Mouse (Mus musculus) kidney, embryonic 16.5 days (tissue): ENCODE measurements around the gene Spib. TPM values are rescaled to one million over a fixed set of nuclear protein-coding genes. Genes with fewer than 3 reads are reported as not detected.

Source experiments
- ATAC-seq: fragments of 200-750 bp; cut with Nextera tagmentation; 2 replicates; pipeline ENCODE4 v1.8.0; 2017; ENCODE audit warnings: moderate TSS enrichment; ENCODE audit not compliant: low FRiP score, low TSS enrichment
- H3K27ac ChIP-seq: fragments of 300-500 bp; sonication (generic); 2 replicates; pipeline ENCODE4 v1.5.1; 2014; ENCODE audit warnings: low read length
- H3K27me3 ChIP-seq: fragments of 300-500 bp; sonication (generic); 2 replicates; pipeline ENCODE4 v1.6.1; 2014; ENCODE audit warnings: low read length, control low read depth, mixed read lengths; ENCODE audit not compliant: insufficient read depth
- H3K36me3 ChIP-seq: fragments of 300-500 bp; sonication (generic); 2 replicates; pipeline ENCODE4 v1.6.1; 2014; ENCODE audit warnings: low read length, control low read depth, mixed read lengths; ENCODE audit not compliant: insufficient read depth
- H3K4me1 ChIP-seq: fragments of 300-500 bp; sonication (generic); 2 replicates; pipeline ENCODE4 v1.6.1; 2014; ENCODE audit warnings: low read length, control low read depth, mixed read lengths; ENCODE audit not compliant: insufficient read depth
- H3K4me2 ChIP-seq: fragments of 300-500 bp; sonication (generic); replicated peaks from 2 replicates; pipeline ENCODE4 v1.6.1; 2014; ENCODE audit warnings: low read depth, low read length
- H3K4me3 ChIP-seq: fragments of 300-500 bp; sonication (generic); 2 replicates; pipeline ENCODE4 v1.5.1; 2014; ENCODE audit warnings: mild to moderate bottlenecking, low read length
- H3K9ac ChIP-seq: fragments of 300-500 bp; sonication (generic); replicated peaks from 2 replicates; pipeline ENCODE4 v1.6.1; 2014; ENCODE audit warnings: low read length
- H3K9me3 ChIP-seq: fragments of 300-500 bp; sonication (generic); 2 replicates; pipeline ENCODE4 v1.6.1; 2016; ENCODE audit warnings: low read length, control low read depth
- WGBS: fragments of 180-500 bp; shearing (Covaris S2); extraction: QIAGEN DNeasy Blood & Tissue Kit; methylation state at CpG from one replicate; pipeline ENCODE4 v1.1.7; 2014; 5-methylcytosine and 5-hydroxymethylcytosine counted together
- polyA plus RNA-seq: library from polyadenylated mRNA; unstranded; fragments of >200 nt; fragmentation: Nextera tagmentation; extraction: Ambion mirVana; gene quantifications from 2 replicates; pipeline ENCODE4 v1.2.1, GENCODE M21; 2015

The Spib gene
- polyA plus RNA-seq = 0.10 and 0.11 TPM in 2 replicates

- Histone ChIP-seq H3K4me1 (0 out of 2 replicates have a peak, but pooled peaks cover 4% of the 10 kb centered on the region), H3K9me3 (no peaks in the 10 kb centered on the region), H3K4me2 (no peak within 1 kb of the TSS), H3K27me3 (no peaks in the 10 kb centered on the region), H3K4me3 (no peak within 1 kb of the TSS), H3K36me3 (peaks cover 34% of the 10 kb centered on the region), H3K9ac (no peak within 1 kb of the TSS), H3K27ac (no peak within 1 kb of the TSS)
- no peak for ATAC-seq
- 85% methylated on average over 4 of the region's 4 CpGs for WGBS
These were observed at the start of gene Spib for GRCm38 (mm10) chr7:44531946-44532732. TSS of gene Spib (minus strand) at chr7:44532071.

- Histone ChIP-seq H3K9ac (no peak overlapping the region), H3K4me2 (no peak overlapping the region), H3K9me3 (0 out of 2 replicates have a peak, but pooled peaks cover 4% of the 10 kb centered on the region), H3K27me3 (peaks cover 28% of the 10 kb centered on the region), H3K4me3 (no peak overlapping the region), H3K36me3 (no peaks in the 10 kb centered on the region), H3K4me1 (no peaks in the 10 kb centered on the region), H3K27ac (no peak overlapping the region)
- 80% methylated on average over 6 of the region's 6 CpGs for WGBS
- ATAC-seq = no peak
These were observed 49.8 kb upstream of the Spib start for GRCm38 (mm10) chr7:44581637-44582036.

GRCm38 (mm10) chr7:44576333-44576844 is 44.5 kb upstream of the Spib start:
- Histone ChIP-seq H3K4me2 (no peak overlapping the region), H3K4me1 (no peaks in the 10 kb centered on the region), H3K27ac (no peak overlapping the region), H3K27me3 (no peaks in the 10 kb centered on the region), H3K36me3 (no peaks in the 10 kb centered on the region), H3K9ac (no peak overlapping the region), H3K4me3 (no peak overlapping the region), H3K9me3 (0 out of 2 replicates have a peak, but pooled peaks cover 4% of the 10 kb centered on the region)
- WGBS = 36% methylated on average over 5 of the region's 5 CpGs
- ATAC-seq = no peak

- Histone ChIP-seq H3K27me3 (no peaks in the 10 kb centered on the region), H3K4me2 (no peak overlapping the region; the same call in 1 of the 2 replicates), H3K36me3 (no peaks in the 10 kb centered on the region), H3K4me1 (no peaks in the 10 kb centered on the region), H3K9me3 (no peaks in the 10 kb centered on the region), H3K4me3 (no peak overlapping the region), H3K9ac (no peak overlapping the region), H3K27ac (no peak overlapping the region)
- WGBS = 77% methylated on average over 5 of the region's 5 CpGs
- no peak for ATAC-seq
These were observed 41.1 kb upstream of the Spib start for GRCm38 (mm10) chr7:44572956-44573484.

- no peaks in the 10 kb centered on the region for H3K27me3 ChIP-seq
- 39% methylated on average over 7 of the region's 7 CpGs for WGBS
- no peaks in the 10 kb centered on the region for H3K36me3 ChIP-seq
- no peaks in the 10 kb centered on the region for H3K9me3 ChIP-seq
- H3K4me2 ChIP-seq = no peak within 1 kb of the TSS; the same call in 1 of the 2 replicates
- peak within 1 kb of the TSS; percentile 36; the same call in 1 of the 2 replicates for H3K27ac ChIP-seq
- no peaks in the 10 kb centered on the region for H3K4me1 ChIP-seq
- peak; percentile 95 for ATAC-seq
- no peak within 1 kb of the TSS for H3K9ac ChIP-seq
- no peak within 1 kb of the TSS for H3K4me3 ChIP-seq
These were observed 40.4 kb upstream of the Spib start, which contains the start of gene Napsa for GRCm38 (mm10) chr7:44572213-44572701. TSS of gene Napsa (plus strand) at chr7:44572380.

- peak; percentile 77; the same call in 1 of the 2 replicates for ATAC-seq
- WGBS = 28% methylated on average over 4 of the region's 4 CpGs
These were observed 39.9 kb upstream of the Spib start for GRCm38 (mm10) chr7:44571811-44572210.

GRCm38 (mm10) chr7:44570989-44571388 is 39.1 kb upstream of the Spib start:
- no peak overlapping the region for H3K9ac ChIP-seq
- no peak overlapping the region for H3K27ac ChIP-seq
- ATAC-seq = no peak
- H3K4me2 ChIP-seq = no peak overlapping the region
- no peaks in the 10 kb centered on the region for H3K36me3 ChIP-seq
- WGBS = 83% methylated on average over 6 of the region's 6 CpGs
- H3K27me3 ChIP-seq = no peaks in the 10 kb centered on the region
- no peaks in the 10 kb centered on the region for H3K9me3 ChIP-seq
- H3K4me3 ChIP-seq = no peak overlapping the region
- no peaks in the 10 kb centered on the region for H3K4me1 ChIP-seq

More at GRCm38 (mm10) chr7:44571811-44572210, 39.9 kb upstream of the Spib start:
- no peaks in the 10 kb centered on the region for H3K4me1 ChIP-seq
- H3K36me3 ChIP-seq = no peaks in the 10 kb centered on the region
- H3K27ac ChIP-seq = peak overlapping the region; percentile 16; the same call in 1 of the 2 replicates
- no peak overlapping the region for H3K4me3 ChIP-seq
- H3K9me3 ChIP-seq = no peaks in the 10 kb centered on the region
- H3K4me2 ChIP-seq = no peak overlapping the region
- no peaks in the 10 kb centered on the region for H3K27me3 ChIP-seq
- no peak overlapping the region for H3K9ac ChIP-seq

GRCm38 (mm10) chr7:44568803-44569202 is 36.9 kb upstream of the Spib start:
- no peak overlapping the region for H3K27ac ChIP-seq
- no peaks in the 10 kb centered on the region for H3K27me3 ChIP-seq
- no peak for ATAC-seq
- 67% methylated on average over 9 of the region's 9 CpGs for WGBS
- H3K36me3 ChIP-seq = no peaks in the 10 kb centered on the region
- no peaks in the 10 kb centered on the region for H3K4me1 ChIP-seq
- no peak overlapping the region for H3K4me3 ChIP-seq
- H3K4me2 ChIP-seq = no peak overlapping the region
- no peaks in the 10 kb centered on the region for H3K9me3 ChIP-seq
- H3K9ac ChIP-seq = no peak overlapping the region

- H3K36me3 ChIP-seq = no peaks in the 10 kb centered on the region
- no peak overlapping the region for H3K9ac ChIP-seq
- no peak overlapping the region for H3K27ac ChIP-seq
- H3K27me3 ChIP-seq = no peaks in the 10 kb centered on the region
- WGBS = 78% methylated on average over 6 of the region's 6 CpGs
- no peak overlapping the region for H3K4me3 ChIP-seq
- no peaks in the 10 kb centered on the region for H3K9me3 ChIP-seq
- no peak for ATAC-seq
- H3K4me2 ChIP-seq = no peak overlapping the region
- H3K4me1 ChIP-seq = no peaks in the 10 kb centered on the region
These were observed 33.5 kb upstream of the Spib start for GRCm38 (mm10) chr7:44565414-44565813.
